Mouse (Mus musculus): ENCODE results near the gene Sult2a3.
"Not testable (repeated sequence)": the region's sequence is repeated elsewhere in the genome, so short reads cannot be mapped to it uniquely, and the experiment has no call there.

DNA sequence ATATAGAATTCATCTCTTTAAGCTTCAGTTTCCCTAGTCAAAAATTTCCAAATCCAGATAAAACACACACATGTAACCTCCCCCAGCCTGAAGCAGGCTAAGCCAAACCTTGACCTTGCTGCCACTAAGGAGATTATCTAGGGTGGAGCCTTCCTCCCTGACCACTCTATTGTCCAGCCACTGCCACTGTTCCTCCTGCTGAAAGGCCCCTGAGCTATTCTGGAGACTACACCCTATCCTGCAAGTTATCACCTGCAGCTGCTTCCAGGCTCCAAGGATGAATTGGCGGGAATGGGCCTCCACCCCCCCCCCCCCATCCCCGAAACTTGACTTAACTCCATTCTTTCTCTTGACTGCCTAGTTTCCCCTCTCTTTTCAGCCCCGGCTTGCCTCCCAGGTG is 8.4 kb downstream of the Sult2a3 start:
- TF ChIP-seq CTCF, EP300 (IDR thresholded peaks at IDR 0.05; ENCODE audit: low read depth): not testable (repeated sequence)

All from heart, postnatal 0 days (tissue).